18 mouse cellular contexts compared by ENCODE assay signal in the genomic region with DNA sequence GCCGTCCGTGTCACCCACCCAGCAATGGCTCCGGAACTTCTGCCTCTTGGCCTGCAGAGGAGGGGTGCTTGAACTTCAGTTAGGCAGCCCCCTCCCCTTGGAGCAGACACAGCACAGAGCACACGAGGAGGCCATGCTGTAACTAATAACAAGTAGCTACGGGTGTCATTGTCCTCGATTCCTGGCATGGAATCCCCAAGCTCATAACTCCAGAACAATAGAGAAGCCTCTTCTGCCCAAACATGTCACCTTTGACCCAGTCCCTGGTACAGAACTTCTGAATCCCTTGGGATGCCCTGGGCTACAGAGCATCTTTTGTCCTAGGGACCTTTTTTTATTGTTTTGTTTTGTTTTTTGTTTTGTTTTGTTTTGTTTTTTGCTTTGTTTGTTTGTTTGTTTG.
DNase-seq lines count a peak whose midpoint lies in the region; ATAC-seq lines count a peak whose summit lies in the region.
"Had no signal": no experiment of that assay in that cellular context is flagged by ENCODE, and none has a peak within 500 bp of the region (broad histone marks: within the 10 kb centered on the region; RNA-seq: fewer than 3 reads in every experiment).

No protein-coding gene starts in this region.

- peaks cover 3% of the 10 kb centered on the region; the same call in 1 of the 2 replicates for H3K27me3 ChIP-seq in hindbrain, embryonic 10.5 days (ENCODE audit: insufficient read depth, poor library complexity, severe bottlenecking)
- H3K27me3 ChIP-seq in hindbrain, embryonic 11.5 days (ENCODE audit: control insufficient read depth, insufficient read depth, low read length): no peaks in the 10 kb centered on the region
- peaks cover 69% of the 10 kb centered on the region for H3K27me3 ChIP-seq in midbrain, embryonic 10.5 days (ENCODE audit: low read depth, poor library complexity, severe bottlenecking)
- H3K27me3 ChIP-seq in midbrain, embryonic 13.5 days: peaks cover 29% of the 10 kb centered on the region
- no peaks in the 10 kb centered on the region for H3K27me3 ChIP-seq in heart, embryonic 14.5 days (ENCODE audit: control insufficient read depth, insufficient read depth, low read length)
- H3K27me3 ChIP-seq in liver, embryonic 13.5 days: no peaks in the 10 kb centered on the region
- H3K27me3 ChIP-seq: embryonic facial prominence, embryonic 12.5 days; limb, embryonic 13.5 days; neural tube, embryonic 15.5 days had no signal

- 67% methylated on average over 6 of the region's 6 CpGs for WGBS in hindbrain, embryonic 10.5 days
- WGBS in hindbrain, embryonic 11.5 days: 78% methylated on average over 6 of the region's 6 CpGs
- whole genome bisulfite sequencing in midbrain, embryonic 10.5 days: 78% methylated on average over 6 of the region's 6 CpGs
- WGBS in midbrain, embryonic 13.5 days: 68% methylated on average over 6 of the region's 6 CpGs
- WGBS in heart, embryonic 14.5 days: 78% methylated on average over 6 of the region's 6 CpGs
- 51% methylated on average over 6 of the region's 6 CpGs for WGBS in liver, embryonic 13.5 days (ENCODE audit: insufficient replicate concordance)

- DNase-seq in hindbrain, embryonic 10.5 days (ENCODE audit: low spot score): no peak
- DNase-seq in hindbrain, embryonic 11.5 days (ENCODE audit: low spot score): no peak
- no peak for DNase-seq in midbrain, embryonic 10.5 days (ENCODE audit: low spot score)
- DNase-seq in liver, embryonic 13.5 days: no peak
- no peak for DNase-seq in thymus, postnatal 10 days (ENCODE audit: low spot score in 2 of 2)
- DNase-seq: adrenal gland, postnatal 36 days; cerebellum, postnatal 14 days; kidney, adult 18-20 months; kidney, postnatal 25 days; right cerebral cortex, postnatal 14 days; thymus, postnatal 36 days had no signal

- peak overlapping the region; percentile 84; the same call in 1 of the 2 replicates for H3K27ac ChIP-seq in hindbrain, embryonic 10.5 days
- no peak overlapping the region for H3K27ac ChIP-seq in hindbrain, embryonic 11.5 days (ENCODE audit: low read depth, low read length)
- 0 out of 2 replicates have a peak overlapping the region, but pooled peaks have one; percentile 69 for H3K27ac ChIP-seq in midbrain, embryonic 10.5 days (replicated peaks)
- no peak overlapping the region for H3K27ac ChIP-seq in midbrain, embryonic 13.5 days
- peak overlapping the region; percentile 74 to 87 for H3K27ac ChIP-seq in heart, embryonic 14.5 days (replicated peaks in 1 of 2; ENCODE audit: control insufficient read depth in 1 of 2, insufficient read depth in 1 of 2, low read depth in 2 of 2, low read length in 2 of 2)
- 0 out of 2 replicates have a peak overlapping the region, but pooled peaks have one; percentile 18 for H3K27ac ChIP-seq in liver, embryonic 13.5 days
- H3K27ac ChIP-seq: neural tube, embryonic 15.5 days had no signal

- no peak overlapping the region for H3K9ac ChIP-seq in hindbrain, embryonic 11.5 days (ENCODE audit: low read depth, low read length)
- H3K9ac ChIP-seq in midbrain, embryonic 13.5 days (replicated peaks): no peak overlapping the region
- no peak overlapping the region for H3K9ac ChIP-seq in heart, embryonic 14.5 days (ENCODE audit: low read length)
- H3K9ac ChIP-seq in liver, embryonic 13.5 days: no peak overlapping the region
- H3K9ac ChIP-seq: embryonic facial prominence, embryonic 12.5 days; limb, embryonic 13.5 days; neural tube, embryonic 15.5 days had no signal

- no peaks in the 10 kb centered on the region for H3K9me3 ChIP-seq in hindbrain, embryonic 10.5 days
- H3K9me3 ChIP-seq in hindbrain, embryonic 11.5 days (ENCODE audit: control insufficient read depth, low read length): no peaks in the 10 kb centered on the region
- H3K9me3 ChIP-seq in midbrain, embryonic 10.5 days (replicated peaks): no peaks in the 10 kb centered on the region
- H3K9me3 ChIP-seq in midbrain, embryonic 13.5 days: no peaks in the 10 kb centered on the region
- H3K9me3 ChIP-seq in heart, embryonic 14.5 days (ENCODE audit: control insufficient read depth, low read length): no peaks in the 10 kb centered on the region
- no peaks in the 10 kb centered on the region for H3K9me3 ChIP-seq in liver, embryonic 13.5 days (replicated peaks)
- H3K9me3 ChIP-seq: embryonic facial prominence, embryonic 12.5 days; limb, embryonic 13.5 days; neural tube, embryonic 15.5 days had no signal

- H3K4me2 ChIP-seq in hindbrain, embryonic 11.5 days (replicated peaks; ENCODE audit: low read depth, low read length): no peak overlapping the region
- no peak overlapping the region for H3K4me2 ChIP-seq in midbrain, embryonic 13.5 days (replicated peaks)
- no peak overlapping the region for H3K4me2 ChIP-seq in heart, embryonic 14.5 days (ENCODE audit: low read length)
- H3K4me2 ChIP-seq in liver, embryonic 13.5 days: no peak overlapping the region
- H3K4me2 ChIP-seq: embryonic facial prominence, embryonic 12.5 days; limb, embryonic 13.5 days; neural tube, embryonic 15.5 days had no signal

- no peak overlapping the region for H3K4me3 ChIP-seq in hindbrain, embryonic 10.5 days
- H3K4me3 ChIP-seq in hindbrain, embryonic 11.5 days (ENCODE audit: low read depth, low read length): no peak overlapping the region
- no peak overlapping the region for H3K4me3 ChIP-seq in midbrain, embryonic 10.5 days
- no peak overlapping the region for H3K4me3 ChIP-seq in midbrain, embryonic 13.5 days (replicated peaks)
- H3K4me3 ChIP-seq in heart, embryonic 14.5 days (ENCODE audit: control insufficient read depth in 1 of 2, insufficient read depth in 1 of 2, low read depth in 1 of 2, low read length in 2 of 2): no peak overlapping the region
- H3K4me3 ChIP-seq in liver, embryonic 13.5 days (replicated peaks): no peak overlapping the region
- H3K4me3 ChIP-seq: embryonic facial prominence, embryonic 12.5 days; limb, embryonic 13.5 days; neural tube, embryonic 15.5 days had no signal

- H3K36me3 ChIP-seq in hindbrain, embryonic 10.5 days: no peaks in the 10 kb centered on the region
- no peaks in the 10 kb centered on the region for H3K36me3 ChIP-seq in hindbrain, embryonic 11.5 days (ENCODE audit: control insufficient read depth, insufficient read depth, low read length)
- no peaks in the 10 kb centered on the region for H3K36me3 ChIP-seq in midbrain, embryonic 10.5 days
- H3K36me3 ChIP-seq in midbrain, embryonic 13.5 days: no peaks in the 10 kb centered on the region
- H3K36me3 ChIP-seq in heart, embryonic 14.5 days (ENCODE audit: control insufficient read depth, insufficient read depth, low read length): no peaks in the 10 kb centered on the region
- no peaks in the 10 kb centered on the region for H3K36me3 ChIP-seq in liver, embryonic 13.5 days
- H3K36me3 ChIP-seq: embryonic facial prominence, embryonic 12.5 days; limb, embryonic 13.5 days; neural tube, embryonic 15.5 days had no signal

- no peak for ATAC-seq in hindbrain, embryonic 11.5 days (ENCODE audit: low FRiP score)
- ATAC-seq in midbrain, embryonic 13.5 days: no peak
- no peak for ATAC-seq in heart, embryonic 14.5 days (ENCODE audit: insufficient number of reproducible peaks, insufficient read depth, low FRiP score, low read depth)
- no peak for ATAC-seq in liver, embryonic 13.5 days (ENCODE audit: low read depth)
- ATAC-seq: activated CD4-positive, CD25-positive, alpha-beta regulatory T cell, adult 4 months; CD4-positive, CD25-positive, alpha-beta regulatory T cell, adult 4 months had no signal

- H3K4me1 ChIP-seq in hindbrain, embryonic 10.5 days (replicated peaks): peaks cover 62% of the 10 kb centered on the region
- H3K4me1 ChIP-seq in hindbrain, embryonic 11.5 days (replicated peaks; ENCODE audit: control insufficient read depth, insufficient read depth, low read length): peaks cover 9% of the 10 kb centered on the region; the same call in 1 of the 2 replicates
- peaks cover 54% of the 10 kb centered on the region for H3K4me1 ChIP-seq in midbrain, embryonic 10.5 days
- H3K4me1 ChIP-seq in midbrain, embryonic 13.5 days (replicated peaks): peaks cover 46% of the 10 kb centered on the region
- peaks cover 42 to 45% of the 10 kb centered on the region in 2 experiments for H3K4me1 ChIP-seq in heart, embryonic 14.5 days (ENCODE audit: control insufficient read depth in 2 of 2, insufficient read depth in 2 of 2, low read length in 2 of 2)
- H3K4me1 ChIP-seq in liver, embryonic 13.5 days (replicated peaks): peaks cover 56% of the 10 kb centered on the region

Comparison
In these comparisons a context has a peak if more than half of its experiments do, and no peak if none do; other contexts are left out.
1. H3K27ac ChIP-seq: peak in hindbrain, embryonic 10.5 days (single experiment), midbrain, embryonic 10.5 days (single experiment), heart, embryonic 14.5 days (2 of 2) and liver, embryonic 13.5 days (single experiment); none in hindbrain, embryonic 11.5 days (single experiment) and midbrain, embryonic 13.5 days (single experiment).